Mouse (Mus musculus): ENCODE results near the gene Cers6.

Cers6 gene

GRCm38 (mm10) chr2:68879071-68879651 lies 17.9 kb downstream of the Cers6 start:
- DNase-seq (ENCODE audit: low read depth, low spot score): no peak

- DNase-seq (ENCODE audit: low read depth, low spot score): peak; percentile 19
Observed at GRCm38 (mm10) chr2:68884573-68884972, 23.3 kb downstream of the Cers6 start.

GRCm38 (mm10) chr2:68885206-68885605 lies 24.0 kb downstream of the Cers6 start:
- DNase-seq (ENCODE audit: low read depth, low spot score): no peak

GRCm38 (mm10) chr2:68885766-68886496 lies 24.7 kb downstream of the Cers6 start:
- DNase-seq (ENCODE audit: low read depth, low spot score): no peak

- DNase-seq (ENCODE audit: low read depth, low spot score): no peak
Observed at GRCm38 (mm10) chr2:68886661-68887060, 25.4 kb downstream of the Cers6 start.

GRCm38 (mm10) chr2:68888094-68888705 lies 27.0 kb downstream of the Cers6 start:
- no peak for DNase-seq (ENCODE audit: low read depth, low spot score)

- no peak for DNase-seq (ENCODE audit: low read depth, low spot score)
Observed at GRCm38 (mm10) chr2:68889661-68890170, 28.5 kb downstream of the Cers6 start.

GRCm38 (mm10) chr2:68892476-68892875 lies 31.2 kb downstream of the Cers6 start:
- DNase-seq (ENCODE audit: low read depth, low spot score): no peak

- no peak for DNase-seq (ENCODE audit: low read depth, low spot score)
Observed at GRCm38 (mm10) chr2:68895044-68895764, 34.0 kb downstream of the Cers6 start.

GRCm38 (mm10) chr2:68896196-68896595 lies 35.0 kb downstream of the Cers6 start:
- no peak for DNase-seq (ENCODE audit: low read depth, low spot score)

- DNase-seq (ENCODE audit: low read depth, low spot score): no peak
Observed at GRCm38 (mm10) chr2:68899770-68900521, 38.7 kb downstream of the Cers6 start.

- no peak for DNase-seq (ENCODE audit: low read depth, low spot score)
Observed at GRCm38 (mm10) chr2:68900640-68901378, 39.6 kb downstream of the Cers6 start.

- DNase-seq (ENCODE audit: low read depth, low spot score): no peak
Observed at GRCm38 (mm10) chr2:68901708-68902107, 40.5 kb downstream of the Cers6 start.

GRCm38 (mm10) chr2:68902546-68902945 lies 41.3 kb downstream of the Cers6 start:
- DNase-seq (ENCODE audit: low read depth, low spot score): no peak

GRCm38 (mm10) chr2:68906921-68907320 lies 45.7 kb downstream of the Cers6 start:
- DNase-seq (ENCODE audit: low read depth, low spot score): no peak

GRCm38 (mm10) chr2:68907721-68908463 lies 46.7 kb downstream of the Cers6 start:
- peak; percentile 60 for DNase-seq (ENCODE audit: low read depth, low spot score)

GRCm38 (mm10) chr2:68910727-68911126 lies 49.5 kb downstream of the Cers6 start:
- no peak for DNase-seq (ENCODE audit: low read depth, low spot score)

- DNase-seq (ENCODE audit: low read depth, low spot score): no peak
Observed at GRCm38 (mm10) chr2:68911587-68912483, 50.6 kb downstream of the Cers6 start.

- DNase-seq (ENCODE audit: low read depth, low spot score): no peak
Observed at GRCm38 (mm10) chr2:68915742-68916141, 54.5 kb downstream of the Cers6 start.

Measured in A20 (cell line).